Mouse (Mus musculus) liver, adult 2 months (tissue): ENCODE measurements at regions not wholly inside any gene's neighbourhood (a gene's known extent, or its start where the extent isn't known, plus 50 kb on each side); places are given as distances from the start of the nearest gene placed in this dataset.

Source experiments
- CTCF ChIP-seq: fragments of 200-500 bp; IDR thresholded peaks from 2 replicates; pipeline ENCODE4 v1.5.1; 2011; ENCODE audit warnings: low read depth, low read length, control low read depth
- POLR2A ChIP-seq: fragments of 200-500 bp; IDR thresholded peaks from 2 replicates; pipeline ENCODE4 v1.6.1; 2011; ENCODE audit warnings: low read length, control low read depth; ENCODE audit not compliant: insufficient read depth; ENCODE audit errors: extremely low read depth

DNA sequence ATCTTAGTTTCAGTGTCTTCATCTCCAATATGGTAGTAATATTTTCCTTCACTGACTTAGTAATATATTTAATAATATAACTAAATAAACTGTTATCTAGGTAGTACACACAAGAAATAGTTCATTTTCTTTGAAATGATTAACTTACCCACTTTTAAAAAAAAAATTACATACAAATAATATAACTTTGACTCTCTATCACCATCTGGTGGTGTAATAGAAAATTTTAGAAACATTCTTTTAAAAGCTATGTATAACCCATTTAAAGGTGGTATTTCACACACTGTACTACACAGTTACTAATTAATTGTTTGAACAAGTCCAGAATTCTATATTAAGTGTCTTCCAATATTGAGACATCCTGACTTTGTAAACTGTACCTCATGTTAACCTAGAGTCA is 53.9 kb upstream of the Olfr266 start:
- TF ChIP-seq CTCF (no peak), POLR2A (no peak)
